Mouse (Mus musculus): Measurements from ENCODE around the gene Ccdc184. TPM values are rescaled to one million over a fixed set of nuclear protein-coding genes. Genes with fewer than 3 reads are reported as not detected.

Gene Ccdc184
- 10 to 100 TPM; 11.7 to 12.7 TPM for total RNA-seq (2021)
- long read RNA-seq, transcript Ccdc184-201 (1 exons, 2,977 nt), result major isoform, 25 of 25 reads
- long read RNA-seq, partial matches to known transcripts, result 0 of 25 reads
- long read RNA-seq, other reads (novel, unspliced or antisense), result 0 of 25 reads

DNA sequence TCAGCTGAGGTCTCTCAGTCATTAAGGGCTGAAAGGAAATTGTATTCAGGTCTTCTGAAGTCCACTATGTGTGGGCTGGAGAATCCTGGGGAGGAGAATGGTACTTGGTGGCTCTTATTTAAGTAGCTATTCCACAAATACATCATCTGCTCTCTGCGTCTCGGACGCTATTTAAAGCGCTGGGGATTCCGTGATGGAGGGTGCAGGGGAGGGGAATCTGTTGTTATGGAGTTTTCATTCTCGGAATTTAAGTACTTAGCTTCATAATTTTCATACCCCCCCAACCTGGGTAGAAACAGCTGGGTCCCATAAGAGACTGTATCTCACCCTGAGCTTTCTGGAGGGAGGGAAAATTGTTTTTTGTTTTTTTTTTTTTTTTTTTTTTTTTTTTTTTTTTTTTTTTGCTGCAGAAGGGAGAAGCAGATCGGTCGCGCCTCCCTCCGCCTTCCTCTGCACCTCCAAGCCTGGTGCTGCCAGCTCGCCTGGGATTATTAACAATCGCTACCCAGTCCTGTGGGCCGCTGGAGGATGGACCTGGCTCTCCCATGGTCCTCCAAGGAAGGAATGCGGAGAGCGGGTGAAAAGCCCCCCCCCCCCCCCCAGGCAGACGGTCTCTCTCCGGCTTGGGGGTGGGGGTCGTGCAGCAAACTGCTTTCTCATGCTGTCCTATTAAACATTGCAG, at the start of gene Ccdc184:
Gene Ccdc184 (plus strand): TSS at position 196 of the 682 bp plus-strand sequence.
- peak; percentile 14 to 43 for DNase-seq (ENCODE audit: low spot score in 2 of 2)

- no peak for DNase-seq (ENCODE audit: low spot score in 2 of 2)
Measured at GRCm38 (mm10) chr15:98119363-98119762, 47.6 kb upstream of the Ccdc184 start.

- no peak for DNase-seq (ENCODE audit: low spot score in 2 of 2)
Measured at GRCm38 (mm10) chr15:98120831-98121230, 46.1 kb upstream of the Ccdc184 start.

DNA sequence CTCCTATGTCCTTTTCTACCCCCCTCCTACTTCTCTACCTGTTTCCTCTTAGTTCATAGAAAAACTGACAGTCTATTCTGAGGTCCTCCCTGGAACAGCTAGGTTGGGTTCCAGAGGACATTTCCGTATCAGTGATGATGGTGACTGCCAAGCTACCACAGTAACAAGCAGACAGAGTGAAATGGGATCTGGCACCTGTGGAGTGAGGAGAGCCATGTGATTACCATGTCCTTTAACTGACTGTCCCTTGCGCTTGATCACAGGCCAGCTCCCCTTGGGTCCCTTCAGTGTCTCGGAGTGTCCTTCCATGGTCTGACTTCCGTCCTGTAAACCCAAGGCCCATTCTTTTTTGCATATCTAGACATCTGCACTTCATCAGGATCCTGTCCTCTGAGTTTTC, 36.0 kb upstream of the Ccdc184 start:
- DNase-seq (ENCODE audit: low spot score in 2 of 2), result no peak

DNA sequence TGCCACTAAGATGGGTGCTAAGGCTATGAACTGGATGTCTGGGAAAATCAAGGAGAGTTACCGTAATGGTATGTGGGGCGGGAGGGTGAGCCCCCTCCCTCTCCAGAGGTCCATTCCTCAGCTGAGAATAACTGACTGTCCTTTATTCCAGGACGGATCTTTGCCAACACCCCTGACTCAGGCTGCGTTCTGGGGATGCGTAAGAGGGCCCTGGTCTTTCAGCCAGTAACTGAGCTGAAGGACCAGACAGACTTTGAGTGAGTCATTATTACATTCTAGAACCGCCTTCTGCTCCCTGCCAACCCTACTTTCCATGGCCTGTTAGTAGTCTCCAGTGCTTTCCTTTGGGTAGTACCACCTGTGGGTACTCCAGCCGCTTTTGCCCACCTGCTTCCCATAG, 35.5 kb upstream of the Ccdc184 start:
- DNase-seq (ENCODE audit: low spot score in 2 of 2), result no peak

DNA sequence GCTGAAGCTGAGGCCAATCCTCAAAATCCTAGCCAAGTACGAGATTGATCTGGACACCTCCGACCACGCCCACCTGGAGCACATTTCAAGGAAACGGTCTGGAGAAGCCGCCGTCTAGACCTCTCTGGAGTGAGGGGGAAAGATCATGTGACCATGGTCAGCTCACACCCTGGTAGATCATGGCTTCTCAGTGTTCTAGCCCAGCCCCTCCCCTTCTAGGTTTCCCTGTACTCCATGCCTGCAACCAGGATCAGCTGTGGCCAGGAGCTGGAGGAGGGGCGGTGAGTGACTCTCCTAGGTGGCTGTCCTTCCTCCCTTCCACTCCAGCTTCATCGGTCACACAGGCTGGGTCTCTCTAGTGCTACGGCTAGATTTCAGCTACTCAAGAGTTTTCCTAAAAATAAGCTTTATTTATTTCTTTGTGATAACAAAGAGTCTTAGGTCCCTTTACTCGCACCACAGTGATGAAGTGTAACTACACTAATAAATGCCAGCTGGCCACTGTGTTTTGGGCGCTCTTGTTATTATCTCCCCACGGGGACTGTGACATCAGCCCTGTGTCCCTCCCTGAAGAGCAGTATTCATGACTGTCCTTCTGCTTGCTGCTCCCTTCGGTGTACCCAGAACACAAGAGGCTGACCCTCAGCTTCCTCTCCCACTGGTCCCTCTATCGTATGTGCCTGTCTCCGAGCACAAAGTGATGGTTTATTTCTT, 34.9 kb upstream of the Ccdc184 start:
- DNase-seq (ENCODE audit: low spot score in 2 of 2), result no peak

- DNase-seq (ENCODE audit: low spot score in 2 of 2), result no peak
Measured at GRCm38 (mm10) chr15:98133471-98133870, 33.5 kb upstream of the Ccdc184 start.

DNA sequence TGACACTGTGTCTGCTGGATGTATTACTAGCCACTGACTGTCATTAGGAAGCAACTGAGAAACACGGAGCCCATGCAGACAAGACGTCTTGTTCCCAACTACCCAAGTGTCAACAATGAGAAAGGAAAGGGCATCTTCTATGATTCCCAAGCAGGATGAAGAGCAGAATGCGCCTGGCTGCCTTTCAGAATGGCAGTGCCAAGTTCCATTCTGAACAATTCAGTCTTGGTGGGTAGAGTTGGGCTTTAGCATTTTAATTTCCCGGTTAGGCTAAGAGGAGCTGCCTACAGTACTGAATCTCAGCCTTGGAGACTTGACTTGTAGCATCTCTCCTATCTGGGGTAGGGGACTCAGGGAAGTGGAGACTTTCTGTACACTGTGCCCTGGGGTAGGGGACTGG, 32.9 kb upstream of the Ccdc184 start:
- peak in 1 of 2 experiments; percentile 66 for DNase-seq (ENCODE audit: low spot score in 2 of 2)

DNA sequence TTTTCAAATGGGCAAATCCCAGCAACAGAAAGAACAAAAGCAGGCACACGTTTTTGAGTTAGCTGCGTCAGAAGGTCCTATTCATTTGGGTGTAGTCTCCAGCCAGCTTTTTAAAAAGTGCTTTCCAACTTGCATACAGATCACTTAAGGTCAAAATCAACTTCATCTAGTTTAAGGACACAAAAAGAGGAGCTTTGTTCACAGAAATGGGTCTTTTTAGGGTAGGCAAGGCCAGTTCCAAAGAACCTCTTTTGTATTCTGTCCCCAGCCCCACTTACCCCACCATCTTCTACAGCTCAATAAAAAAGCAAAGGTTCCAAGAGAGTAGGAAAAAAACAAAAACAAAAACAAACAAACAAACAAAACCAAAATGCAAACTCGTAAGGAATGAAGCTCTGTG, 32.3 kb upstream of the Ccdc184 start:
- DNase-seq (ENCODE audit: low spot score in 2 of 2), result no peak

GRCm38 (mm10) chr15:98135671-98136070, 31.3 kb upstream of the Ccdc184 start:
- DNase-seq (ENCODE audit: low spot score in 2 of 2), result no peak

GRCm38 (mm10) chr15:98136871-98137270, 30.1 kb upstream of the Ccdc184 start:
- DNase-seq (ENCODE audit: low spot score in 2 of 2), result no peak

DNA sequence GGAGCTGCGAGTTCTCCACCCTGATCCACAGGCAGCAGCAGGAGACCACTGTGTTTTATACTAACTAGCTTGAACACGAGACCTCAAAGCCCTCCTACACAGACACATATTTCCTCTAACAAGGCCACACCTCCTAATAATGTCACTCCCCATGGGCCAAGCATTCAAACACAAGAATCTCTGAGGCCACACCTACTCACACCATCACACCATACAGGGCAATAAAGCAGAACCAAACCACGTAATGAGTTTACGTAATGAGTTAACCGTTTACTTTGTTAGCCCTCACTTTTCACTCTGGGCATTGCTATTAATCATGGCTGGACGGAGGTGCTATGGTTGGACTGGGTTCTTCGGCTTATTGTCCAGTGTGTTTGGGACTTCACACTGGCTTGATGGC, 27.2 kb upstream of the Ccdc184 start:
- no peak for DNase-seq (ENCODE audit: low spot score in 2 of 2)

- no peak for DNase-seq (ENCODE audit: low spot score in 2 of 2)
Measured at GRCm38 (mm10) chr15:98140809-98141208, 26.1 kb upstream of the Ccdc184 start.

DNA sequence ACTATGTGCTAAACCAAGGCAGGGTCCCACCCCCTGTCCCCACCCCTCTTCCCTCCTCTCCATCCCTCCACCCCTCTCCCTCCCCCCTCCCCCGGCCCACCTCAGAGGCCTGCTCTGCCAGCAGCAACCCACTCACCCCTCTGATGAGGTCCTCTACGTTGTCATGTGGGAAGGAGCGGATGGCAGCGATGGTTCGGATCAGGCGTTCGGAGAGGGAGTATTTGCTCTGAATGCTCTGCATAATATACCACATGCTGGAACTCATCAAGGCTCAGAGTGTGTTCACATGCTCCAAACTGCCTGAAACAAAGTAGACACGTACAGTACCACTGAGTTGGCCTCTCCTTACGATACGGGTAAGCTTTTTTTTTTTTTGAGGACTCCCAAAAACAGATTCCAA, 24.4 kb upstream of the Ccdc184 start:
- peak in 1 of 2 experiments; percentile 67 for DNase-seq (ENCODE audit: low spot score in 2 of 2)

DNA sequence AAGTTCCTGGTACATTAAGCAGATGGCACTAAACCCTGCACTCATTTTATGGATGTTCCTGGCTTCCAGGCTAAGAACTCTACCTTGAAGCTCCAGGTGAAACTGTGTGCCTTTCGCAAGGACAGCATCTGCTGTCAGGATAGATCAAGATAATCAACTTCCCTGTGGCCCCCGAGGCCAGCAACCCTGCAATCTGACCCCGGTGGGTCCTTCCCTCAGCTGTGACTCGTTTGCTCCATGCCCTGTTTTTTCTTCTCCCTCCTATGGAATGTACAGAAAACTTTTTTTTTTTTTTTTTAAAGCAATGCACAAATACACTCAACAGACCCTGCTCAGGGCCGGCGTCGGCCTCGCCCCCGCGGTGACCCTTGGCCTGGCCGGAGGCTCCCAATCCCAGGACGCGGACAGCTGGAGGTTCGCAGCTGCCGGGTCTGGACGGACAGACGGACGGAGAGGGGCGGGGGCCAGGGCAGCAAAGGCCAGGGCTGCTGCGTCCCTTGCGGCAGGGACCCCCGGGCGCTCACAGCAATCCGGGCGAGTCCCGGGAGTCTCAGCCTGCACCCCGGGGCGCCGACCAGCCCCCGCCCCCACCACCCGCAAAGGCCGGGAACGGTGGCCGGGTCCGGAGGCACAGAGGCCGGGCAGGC, 22.0 kb upstream of the Ccdc184 start:
- DNase-seq (ENCODE audit: low spot score in 2 of 2), result no peak

DNA sequence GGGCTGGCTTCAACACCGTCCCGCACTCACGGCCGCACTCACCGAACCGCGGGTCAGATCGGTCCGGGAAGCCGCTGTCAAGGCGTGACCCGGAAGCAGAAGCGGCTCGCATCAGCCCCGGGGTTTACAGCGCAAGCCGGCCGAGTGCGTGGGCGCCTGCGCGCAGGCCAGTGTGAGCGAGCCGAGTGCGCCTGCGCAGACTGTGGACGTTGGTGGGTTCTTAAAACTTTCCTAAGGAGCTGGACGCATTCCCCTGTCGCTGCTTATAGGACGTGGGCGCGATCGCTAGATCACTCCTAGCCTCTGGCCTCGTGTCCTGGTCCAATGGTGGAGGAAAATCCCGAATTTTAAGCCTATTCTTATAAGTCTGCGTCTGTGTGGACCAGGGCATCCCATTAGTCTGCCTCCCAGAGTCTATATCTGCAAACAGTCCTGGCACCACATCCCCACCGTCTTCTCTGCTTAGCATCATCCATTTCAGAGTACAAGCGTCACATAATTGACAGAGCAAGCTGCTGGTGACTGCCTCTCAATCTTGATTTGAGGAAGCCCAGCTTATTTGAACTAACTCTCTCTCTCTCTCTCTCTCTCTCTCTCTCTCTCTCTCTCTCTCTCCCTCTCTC, 21.3 kb upstream of the Ccdc184 start:
- peak; percentile 90 to 96 for DNase-seq (ENCODE audit: low spot score in 2 of 2)

GRCm38 (mm10) chr15:98148356-98148755, 18.6 kb upstream of the Ccdc184 start:
- no peak for DNase-seq (ENCODE audit: low spot score in 2 of 2)

- no peak for DNase-seq (ENCODE audit: low spot score in 2 of 2)
Measured at GRCm38 (mm10) chr15:98149166-98149602, 17.8 kb upstream of the Ccdc184 start.

- no peak for DNase-seq (ENCODE audit: low spot score in 2 of 2)
Measured at GRCm38 (mm10) chr15:98152916-98153315, 14.0 kb upstream of the Ccdc184 start.

- peak in 1 of 2 experiments; percentile 53 for DNase-seq (ENCODE audit: low spot score in 2 of 2)
Measured at GRCm38 (mm10) chr15:98153625-98154024, 13.3 kb upstream of the Ccdc184 start.

DNA sequence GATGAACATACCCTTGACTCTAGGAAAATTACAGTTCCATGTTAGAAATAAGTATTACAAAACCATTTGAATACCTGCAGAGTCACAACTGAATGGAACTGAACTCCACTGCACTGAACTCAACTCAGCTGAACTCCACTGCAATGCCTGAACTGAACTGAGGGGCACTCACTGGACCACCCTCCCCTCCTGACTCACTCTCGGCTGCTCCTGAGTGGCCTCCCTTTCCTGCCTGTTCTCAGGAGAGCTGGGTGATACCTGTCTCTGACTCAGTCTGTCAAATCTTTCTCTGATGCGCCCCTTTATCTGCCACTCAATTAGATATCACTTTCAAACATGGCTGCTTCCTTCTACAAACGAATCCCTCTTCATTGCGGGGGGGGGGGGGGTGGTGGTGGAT, 12.8 kb upstream of the Ccdc184 start:
- DNase-seq (ENCODE audit: low spot score in 2 of 2), result no peak

- DNase-seq (ENCODE audit: low spot score in 2 of 2), result no peak
Measured at GRCm38 (mm10) chr15:98154631-98155030, 12.3 kb upstream of the Ccdc184 start.

Data from layer of hippocampus, adult 18-20 months (tissue).